Mouse (Mus musculus) Patski (cell line): ENCODE data around the gene Ndufs5. TPM values are rescaled to one million over a fixed set of nuclear protein-coding genes. Genes with fewer than 3 reads are reported as not detected.

Experiments
- ATAC-seq: fragments of 100-300 bp; one replicate; pipeline ENCODE4 v1.8.0; 2021
- CTCF ChIA-PET: fragments of 350-600 bp; sonication (Branson Sonifier 250); formaldehyde crosslinking; loops from one replicate; lab custom pipeline; 2022; ENCODE audit warnings: inconsistent platforms; lab: Charles Lee
- POLR2A ChIA-PET: fragments of 350-600 bp; sonication (Branson Sonifier 250); formaldehyde crosslinking; loops from one replicate; lab custom pipeline; 2022; ENCODE audit warnings: antibody characterized with exemption, inconsistent platforms; lab: Charles Lee
- DNase-seq: peaks from one replicate; pipeline ENCODE4 v3.0.0-alpha.2; 2011; ENCODE audit warnings: low read depth, low spot score
- H3K27me3 ChIP-seq: fragments of 371-371 bp; one replicate; pipeline ENCODE4 v1.5.1; 2021
- CTCF ChIP-seq: fragments of 100-300 bp; IDR thresholded peaks from one replicate; pipeline ENCODE4 v1.5.1; 2021
- in situ Hi-C: fragments of 300-500 bp; cut with MboI; formaldehyde crosslinking; loops from 3 replicates; pipeline ENCODE4 v1.11.1; 2018; ENCODE audit warnings: low pct_unique_long_range_greater_than_20kb, mixed read lengths
- polyA plus RNA-seq: library from polyadenylated mRNA; unstranded; gene quantifications from one replicate; pipeline ENCODE4 v1.2.3, GENCODE M21; 2021

Ndufs5 gene
- polyA plus RNA-seq, 1 experiment from 2014 or later, result 64.3 TPM

GRCm38 (mm10) chr4:123687025-123687781 lies 30.8 kb downstream of the Ndufs5 start:
- ATAC-seq (peak; percentile 50), DNase-seq (no peak)
- ChIA-PET POLR2A (no interaction called here), CTCF (no interaction called here)
- H3K27me3 ChIP-seq, result no peaks in the 10 kb centered on the region
- TF ChIP-seq CTCF, result no peak
- in situ Hi-C loops, result no loop called here

GRCm38 (mm10) chr4:123686368-123687024 lies 31.5 kb downstream of the Ndufs5 start:
- DNase-seq (no peak), ATAC-seq (peak; percentile 32)
- ChIA-PET CTCF (no interaction called here), POLR2A (no interaction called here)
- in situ Hi-C loops, result no loop called here
- H3K27me3 ChIP-seq, result no peaks in the 10 kb centered on the region
- TF ChIP-seq CTCF, result no peak

GRCm38 (mm10) chr4:123685506-123686242 lies 32.3 kb downstream of the Ndufs5 start:
- ChIA-PET CTCF (no interaction called here), POLR2A (interaction anchor here (0.6 kb wide), 1 partner anchor 137 kb away, joined by 6 read pairs; no protein-coding TSS in a partner anchor)
- no peaks in the 10 kb centered on the region for H3K27me3 ChIP-seq
- DNase-seq (no peak), ATAC-seq (no peak)
- in situ Hi-C loops, result no loop called here
- no peak for TF ChIP-seq CTCF

GRCm38 (mm10) chr4:123685046-123685445 lies 33.0 kb downstream of the Ndufs5 start:
- POLR2A ChIA-PET, result interaction anchor here (0.6 kb wide), 1 partner anchor 138 kb away, joined by 6 read pairs; no protein-coding TSS in a partner anchor
- no peaks in the 10 kb centered on the region for H3K27me3 ChIP-seq
- DNase-seq (no peak), ATAC-seq (no peak)
- in situ Hi-C loops, result no loop called here
- CTCF ChIA-PET, result no interaction called here
- no peak for TF ChIP-seq CTCF

GRCm38 (mm10) chr4:123684260-123684659 lies 33.7 kb downstream of the Ndufs5 start, which contains the start of gene Macf1:
TSS of gene Macf1 (minus strand) at chr4:123684360.
- in situ Hi-C loops, result no loop called here
- CTCF ChIA-PET, result no interaction called here
- no peak for TF ChIP-seq CTCF
- no peaks in the 10 kb centered on the region for H3K27me3 ChIP-seq
- ATAC-seq, result no peak
- POLR2A ChIA-PET, result no interaction called here
- DNase-seq, result no peak

GRCm38 (mm10) chr4:123682291-123682690 lies 35.7 kb downstream of the Ndufs5 start:
- H3K27me3 ChIP-seq, result no peaks in the 10 kb centered on the region
- no peak for TF ChIP-seq CTCF
- ChIA-PET POLR2A (no interaction called here), CTCF (no interaction called here)
- in situ Hi-C loops, result no loop called here
- ATAC-seq (no peak), DNase-seq (no peak)

GRCm38 (mm10) chr4:123680962-123681361 lies 37.0 kb downstream of the Ndufs5 start:
- no peaks in the 10 kb centered on the region for H3K27me3 ChIP-seq
- ATAC-seq (no peak), DNase-seq (no peak)
- no peak for TF ChIP-seq CTCF
- in situ Hi-C loops, result no loop called here
- ChIA-PET CTCF (no interaction called here), POLR2A (no interaction called here)

GRCm38 (mm10) chr4:123677060-123677804 lies 40.8 kb downstream of the Ndufs5 start:
- in situ Hi-C loops, result loop anchor here (10.0 kb wide), 1 partner anchor 372 kb away; no protein-coding TSS in a partner anchor
- no peak for TF ChIP-seq CTCF
- ATAC-seq, result no peak
- ChIA-PET POLR2A (no interaction called here), CTCF (no interaction called here)
- no peak for DNase-seq
- no peaks in the 10 kb centered on the region for H3K27me3 ChIP-seq

- ATAC-seq (no peak), DNase-seq (no peak)
- H3K27me3 ChIP-seq, result no peaks in the 10 kb centered on the region
- ChIA-PET POLR2A (no interaction called here), CTCF (interaction anchor here (1.3 to 5.0 kb wide), 3 partner anchors 37 to 136 kb away, joined by 3 to 30 read pairs (median 9); no protein-coding TSS in a partner anchor)
- in situ Hi-C loops, result loop anchor here (10.0 kb wide), 1 partner anchor 366 kb away; no protein-coding TSS in a partner anchor
- TF ChIP-seq CTCF, result peak; percentile 14
Observed at GRCm38 (mm10) chr4:123670598-123670997, 47.4 kb downstream of the Ndufs5 start.

- ChIA-PET POLR2A (no interaction called here), CTCF (interaction anchor here (0.7 to 5.0 kb wide), 6 partner anchors 36 to 135 kb away, joined by 3 to 30 read pairs (median 6); no protein-coding TSS in a partner anchor)
- TF ChIP-seq CTCF, result no peak
- no peak for DNase-seq
- no peak for ATAC-seq
- H3K27me3 ChIP-seq, result no peaks in the 10 kb centered on the region
- in situ Hi-C loops, result loop anchor here (5.0 to 10.0 kb wide), 2 partner anchors 132 to 365 kb away; no protein-coding TSS in a partner anchor
Observed at GRCm38 (mm10) chr4:123669696-123670095, 48.3 kb downstream of the Ndufs5 start.
